Mouse (Mus musculus): ENCODE results near the gene Tmem25. TPM values are rescaled to one million over a fixed set of nuclear protein-coding genes. Genes with fewer than 3 reads are reported as not detected.

Gene Tmem25
- polyA plus RNA-seq, 1 experiment from 2014 or later: 0.80 TPM

- 92% methylated on average over 15 of the region's 15 CpGs for WGBS (ENCODE audit: insufficient replicate concordance)
- no peak overlapping the region for H3K9ac ChIP-seq (ENCODE audit: low read depth, low read length)
- H3K4me2 ChIP-seq: no peak overlapping the region
- no peak overlapping the region for H3K4me3 ChIP-seq (ENCODE audit: low read depth, low read length)
- ATAC-seq (replicated peaks; ENCODE audit: insufficient number of reproducible peaks, low FRiP score, low TSS enrichment): no peak
- peaks cover 78% of the 10 kb centered on the region for H3K36me3 ChIP-seq (ENCODE audit: control insufficient read depth, insufficient read depth, low read length)
- H3K9me3 ChIP-seq (replicated peaks; ENCODE audit: control insufficient read depth, low read length): no peaks in the 10 kb centered on the region
- H3K4me1 ChIP-seq (ENCODE audit: control insufficient read depth, insufficient read depth, low read length): no peaks in the 10 kb centered on the region
- no peaks in the 10 kb centered on the region for H3K27me3 ChIP-seq (ENCODE audit: control insufficient read depth, insufficient read depth, low read length)
- H3K27ac ChIP-seq (ENCODE audit: low read depth, low read length): no peak overlapping the region
Observed at GRCm38 (mm10) chr9:44819920-44820827, 21.1 kb upstream of the Tmem25 start.

GRCm38 (mm10) chr9:44817522-44817921 lies 18.4 kb upstream of the Tmem25 start:
- no peaks in the 10 kb centered on the region for H3K27me3 ChIP-seq (ENCODE audit: control insufficient read depth, insufficient read depth, low read length)
- ATAC-seq (replicated peaks; ENCODE audit: insufficient number of reproducible peaks, low FRiP score, low TSS enrichment): no peak
- no peak overlapping the region for H3K4me3 ChIP-seq (ENCODE audit: low read depth, low read length)
- H3K9me3 ChIP-seq (replicated peaks; ENCODE audit: control insufficient read depth, low read length): no peaks in the 10 kb centered on the region
- H3K4me1 ChIP-seq (ENCODE audit: control insufficient read depth, insufficient read depth, low read length): no peaks in the 10 kb centered on the region
- H3K9ac ChIP-seq (ENCODE audit: low read depth, low read length): no peak overlapping the region
- H3K27ac ChIP-seq (ENCODE audit: low read depth, low read length): no peak overlapping the region
- peaks cover 71% of the 10 kb centered on the region for H3K36me3 ChIP-seq (ENCODE audit: control insufficient read depth, insufficient read depth, low read length)
- no peak overlapping the region for H3K4me2 ChIP-seq
- WGBS (ENCODE audit: insufficient replicate concordance): 65% methylated on average over 5 of the region's 5 CpGs

GRCm38 (mm10) chr9:44814179-44814578 lies 15.1 kb upstream of the Tmem25 start:
- Histone ChIP-seq H3K27me3 (ENCODE audit: control insufficient read depth, insufficient read depth, low read length) (no peaks in the 10 kb centered on the region), H3K4me1 (ENCODE audit: control insufficient read depth, insufficient read depth, low read length) (no peaks in the 10 kb centered on the region), H3K27ac (ENCODE audit: low read depth, low read length) (no peak overlapping the region), H3K9ac (ENCODE audit: low read depth, low read length) (0 out of 2 replicates have a peak overlapping the region, but pooled peaks have one; percentile 10), H3K4me3 (ENCODE audit: low read depth, low read length) (no peak overlapping the region), H3K4me2 (no peak overlapping the region), H3K9me3 (replicated peaks; ENCODE audit: control insufficient read depth, low read length) (no peaks in the 10 kb centered on the region), H3K36me3 (ENCODE audit: control insufficient read depth, insufficient read depth, low read length) (peaks cover 72% of the 10 kb centered on the region)
- no peak for ATAC-seq (replicated peaks; ENCODE audit: insufficient number of reproducible peaks, low FRiP score, low TSS enrichment)
- WGBS (ENCODE audit: insufficient replicate concordance): 92% methylated on average over 8 of the region's 8 CpGs

- Histone ChIP-seq H3K9ac (ENCODE audit: low read depth, low read length) (no peak overlapping the region), H3K27me3 (ENCODE audit: control insufficient read depth, insufficient read depth, low read length) (no peaks in the 10 kb centered on the region)
- ATAC-seq (replicated peaks; ENCODE audit: insufficient number of reproducible peaks, low FRiP score, low TSS enrichment): no peak
Observed at GRCm38 (mm10) chr9:44810316-44810715, 11.2 kb upstream of the Tmem25 start.

GRCm38 (mm10) chr9:44807778-44808177 lies 8.7 kb upstream of the Tmem25 start:
- Histone ChIP-seq H3K27ac (ENCODE audit: low read depth, low read length) (no peak overlapping the region), H3K9me3 (replicated peaks; ENCODE audit: control insufficient read depth, low read length) (no peaks in the 10 kb centered on the region), H3K9ac (ENCODE audit: low read depth, low read length) (no peak overlapping the region), H3K4me3 (ENCODE audit: low read depth, low read length) (no peak overlapping the region), H3K36me3 (ENCODE audit: control insufficient read depth, insufficient read depth, low read length) (peaks cover 44% of the 10 kb centered on the region), H3K27me3 (ENCODE audit: control insufficient read depth, insufficient read depth, low read length) (no peaks in the 10 kb centered on the region), H3K4me1 (ENCODE audit: control insufficient read depth, insufficient read depth, low read length) (no peaks in the 10 kb centered on the region), H3K4me2 (no peak overlapping the region)
- WGBS (ENCODE audit: insufficient replicate concordance): 94% methylated on average over 10 of the region's 10 CpGs
- ATAC-seq (replicated peaks; ENCODE audit: insufficient number of reproducible peaks, low FRiP score, low TSS enrichment): no peak

More at GRCm38 (mm10) chr9:44810316-44810715, 11.2 kb upstream of the Tmem25 start:
- Histone ChIP-seq H3K36me3 (ENCODE audit: control insufficient read depth, insufficient read depth, low read length) (peaks cover 57% of the 10 kb centered on the region), H3K27ac (ENCODE audit: low read depth, low read length) (no peak overlapping the region), H3K9me3 (replicated peaks; ENCODE audit: control insufficient read depth, low read length) (no peaks in the 10 kb centered on the region), H3K4me1 (ENCODE audit: control insufficient read depth, insufficient read depth, low read length) (no peaks in the 10 kb centered on the region), H3K4me2 (no peak overlapping the region), H3K4me3 (ENCODE audit: low read depth, low read length) (no peak overlapping the region)
- WGBS (ENCODE audit: insufficient replicate concordance): 84% methylated on average over 10 of the region's 10 CpGs

- Histone ChIP-seq H3K27ac (ENCODE audit: low read depth, low read length) (no peak overlapping the region), H3K27me3 (ENCODE audit: control insufficient read depth, insufficient read depth, low read length) (no peaks in the 10 kb centered on the region), H3K9me3 (replicated peaks; ENCODE audit: control insufficient read depth, low read length) (no peaks in the 10 kb centered on the region), H3K9ac (ENCODE audit: low read depth, low read length) (no peak overlapping the region), H3K4me1 (ENCODE audit: control insufficient read depth, insufficient read depth, low read length) (no peaks in the 10 kb centered on the region), H3K4me3 (ENCODE audit: low read depth, low read length) (no peak overlapping the region), H3K36me3 (ENCODE audit: control insufficient read depth, insufficient read depth, low read length) (peaks cover 40% of the 10 kb centered on the region), H3K4me2 (no peak overlapping the region)
- ATAC-seq (replicated peaks; ENCODE audit: insufficient number of reproducible peaks, low FRiP score, low TSS enrichment): no peak
- WGBS (ENCODE audit: insufficient replicate concordance): 75% methylated on average over 5 of the region's 5 CpGs
Observed at GRCm38 (mm10) chr9:44807141-44807540, 8.0 kb upstream of the Tmem25 start.

GRCm38 (mm10) chr9:44805536-44805935 lies 6.4 kb upstream of the Tmem25 start:
- Histone ChIP-seq H3K27ac (ENCODE audit: low read depth, low read length) (no peak overlapping the region), H3K4me2 (no peak overlapping the region), H3K4me3 (ENCODE audit: low read depth, low read length) (no peak overlapping the region), H3K27me3 (ENCODE audit: control insufficient read depth, insufficient read depth, low read length) (peaks cover 12% of the 10 kb centered on the region), H3K9me3 (replicated peaks; ENCODE audit: control insufficient read depth, low read length) (no peaks in the 10 kb centered on the region), H3K36me3 (ENCODE audit: control insufficient read depth, insufficient read depth, low read length) (peaks cover 31% of the 10 kb centered on the region), H3K9ac (ENCODE audit: low read depth, low read length) (no peak overlapping the region), H3K4me1 (ENCODE audit: control insufficient read depth, insufficient read depth, low read length) (no peaks in the 10 kb centered on the region)
- ATAC-seq (replicated peaks; ENCODE audit: insufficient number of reproducible peaks, low FRiP score, low TSS enrichment): no peak
- WGBS (ENCODE audit: insufficient replicate concordance): 88% methylated on average over 5 of the region's 5 CpGs

GRCm38 (mm10) chr9:44804678-44805077 lies 5.6 kb upstream of the Tmem25 start:
- Histone ChIP-seq H3K4me3 (ENCODE audit: low read depth, low read length) (no peak overlapping the region), H3K4me2 (no peak overlapping the region), H3K27ac (ENCODE audit: low read depth, low read length) (no peak overlapping the region), H3K36me3 (ENCODE audit: control insufficient read depth, insufficient read depth, low read length) (peaks cover 26% of the 10 kb centered on the region), H3K4me1 (ENCODE audit: control insufficient read depth, insufficient read depth, low read length) (no peaks in the 10 kb centered on the region; the same call in 1 of the 2 replicates), H3K9me3 (replicated peaks; ENCODE audit: control insufficient read depth, low read length) (no peaks in the 10 kb centered on the region), H3K9ac (ENCODE audit: low read depth, low read length) (no peak overlapping the region), H3K27me3 (ENCODE audit: control insufficient read depth, insufficient read depth, low read length) (peaks cover 14% of the 10 kb centered on the region)
- no peak for ATAC-seq (replicated peaks; ENCODE audit: insufficient number of reproducible peaks, low FRiP score, low TSS enrichment)
- WGBS (ENCODE audit: insufficient replicate concordance): 91% methylated on average over 10 of the region's 10 CpGs
